In the genomic region with DNA sequence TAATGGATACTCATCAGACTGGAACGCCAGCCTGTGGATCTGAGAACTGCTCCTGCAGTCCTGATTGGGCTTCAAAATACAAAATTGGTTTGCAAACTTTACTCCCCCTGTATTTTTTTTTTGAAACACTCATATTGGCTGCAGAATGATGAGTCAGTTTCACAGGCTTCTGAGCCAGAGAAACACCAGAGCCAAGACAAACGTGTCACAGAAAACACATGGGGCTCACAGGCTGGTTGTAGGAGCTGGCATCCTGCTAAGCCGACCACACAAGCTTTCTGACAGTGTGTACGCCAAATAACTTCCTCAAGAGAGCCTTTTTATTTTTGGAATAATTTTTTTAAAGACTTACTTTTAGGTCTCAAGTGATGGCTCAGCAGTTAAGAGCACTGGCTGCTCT, we compare ENCODE assay signal across 17 mouse cellular contexts. TPM values are rescaled to one million over a fixed set of nuclear protein-coding genes. Genes with fewer than 3 reads are reported as not detected.
A peak's percentile ranks its signal among the peaks of the same experiment; 100 is the strongest.
DNase-seq lines count a peak whose midpoint lies in the region; ATAC-seq lines count a peak whose summit lies in the region.
"Had no signal": no experiment of that assay in that cellular context is flagged by ENCODE, and none has a peak within 500 bp of the region (broad histone marks: within the 10 kb centered on the region; RNA-seq: fewer than 3 reads in every experiment).

No protein-coding gene starts in this region.

- DNase-seq in left cerebral cortex, adult 18-20 months (ENCODE audit: low spot score in 2 of 2), result peak; percentile 42
- no peak for DNase-seq in left cerebral cortex, postnatal 4 days
- DNase-seq in left cerebral cortex, adult 9 months (ENCODE audit: low spot score in 2 of 2), result peak; percentile 27 to 63
- peak; percentile 82 for DNase-seq in telencephalon, adult 2 months (ENCODE audit: low read depth, low spot score)
- DNase-seq in embryo, embryonic 9.5 days (ENCODE audit: extremely low spot score), result no peak
- no peak for DNase-seq in heart, postnatal 10 days
- DNase-seq in thymus, postnatal 0 days (ENCODE audit: low spot score), result no peak
- DNase-seq: adrenal gland, adult 8-10 months; cerebellum, adult 11-12 months; gastrocnemius, postnatal 10 days; kidney, adult 9 months; lung, postnatal 36 days; retina, postnatal 1 day; thymus, postnatal 36 days had no signal

- ATAC-seq in frontal cortex, adult (ENCODE audit: low TSS enrichment), result peak; percentile 98
- ATAC-seq: hindbrain, postnatal 0 days; midbrain, embryonic 15.5 days had no signal

- intact Hi-C loops in left cerebral cortex, postnatal 4 days (cut with DNase I), result loop anchor here (5.0 kb wide), 1 partner anchor 443 kb away; no protein-coding TSS in a partner anchor
- intact Hi-C loops in heart, postnatal 10 days (cut with DNase I), result loop anchor here (5.0 kb wide), 1 partner anchor 213 kb away; no protein-coding TSS in a partner anchor

RNA-seq across cellular contexts. Expression of gene Tmed3, which starts 35.0 kb away (rescaled TPM):
- 10 to 100 TPM; 26.2 to 28.6 TPM for total RNA-seq in left cerebral cortex, adult 18-20 months (2021)
- total RNA-seq in left cerebral cortex, postnatal 4 days (2021), result 10 to 100 TPM; 25.0 to 25.9 TPM
- total RNA-seq in heart, postnatal 10 days (2021), result 10 to 100 TPM; 36.6 to 37.1 TPM
- 47.5 and 50.8 TPM in 2 replicates for polyA plus RNA-seq in thymus, postnatal 0 days (2015; fragmentation: Nextera tagmentation; extraction: Ambion mirVana)

RNA-seq across cellular contexts. Expression of gene Minar1, which starts 47.0 kb away (rescaled TPM):
- 1 to 10 TPM; 7.2 to 7.7 TPM for total RNA-seq in left cerebral cortex, adult 18-20 months (2021)
- total RNA-seq in left cerebral cortex, postnatal 4 days (2021), result 10 to 100 TPM; 22.6 to 26.9 TPM
- under 1 TPM; 0.05 to 0.10 TPM for total RNA-seq in heart, postnatal 10 days (2021)
- 0.06 TPM in 1 of 2 replicates, not detected in the other for polyA plus RNA-seq in thymus, postnatal 0 days (2015; fragmentation: Nextera tagmentation; extraction: Ambion mirVana)

Comparison
In these comparisons a context has a peak if more than half of its experiments do, and no peak if none do; other contexts are left out.
1. DNase-seq: peak in left cerebral cortex, adult 18-20 months (2 of 2), left cerebral cortex, adult 9 months (2 of 2) and telencephalon, adult 2 months (single experiment); none in left cerebral cortex, postnatal 4 days (single experiment), embryo, embryonic 9.5 days (single experiment), heart, postnatal 10 days (0 of 2) and thymus, postnatal 0 days (single experiment).
2. RNA of gene Minar1, which starts 47.0 kb away (total RNA-seq): 22.6 to 26.9 TPM in left cerebral cortex, postnatal 4 days and 7.2 to 7.7 TPM in left cerebral cortex, adult 18-20 months; 0.05 to 0.10 TPM in heart, postnatal 10 days; every median in the first group is over 4 times any median in the second.